Mouse (Mus musculus) embryo, embryonic 11 days (tissue): ENCODE measurements around the gene 4930404H24Rik.
A peak's percentile ranks its signal among the peaks of the same experiment; 100 is the strongest.
"Not testable (repeated sequence)": the region's sequence is repeated elsewhere in the genome, so short reads cannot be mapped to it uniquely, and the experiment has no call there.

Experiments
- DNase-seq: peaks from one replicate; pipeline ENCODE4 v3.0.0-alpha.2; 2015

The 4930404H24Rik gene

DNA sequence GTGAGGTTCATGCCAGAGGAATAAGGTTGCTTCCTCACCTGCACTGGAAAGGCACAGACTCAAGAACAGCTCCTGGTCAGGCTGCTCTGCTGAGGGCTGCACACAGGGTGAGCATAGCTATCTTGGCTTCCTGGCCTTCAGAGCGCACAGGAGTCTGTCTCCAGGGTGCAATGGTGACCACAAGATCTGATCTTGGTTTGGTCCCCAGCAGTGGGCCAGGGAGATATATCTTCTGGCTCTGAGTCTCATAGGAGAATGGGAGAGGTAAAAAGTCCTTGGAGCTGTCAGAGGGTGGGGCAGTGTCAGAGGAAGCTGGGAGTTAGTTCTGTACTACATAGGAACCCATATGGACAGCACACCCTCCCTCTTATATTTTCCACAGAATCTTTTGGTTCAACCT lies 13.1 kb upstream of the 4930404H24Rik start:
- DNase-seq = no peak

DNA sequence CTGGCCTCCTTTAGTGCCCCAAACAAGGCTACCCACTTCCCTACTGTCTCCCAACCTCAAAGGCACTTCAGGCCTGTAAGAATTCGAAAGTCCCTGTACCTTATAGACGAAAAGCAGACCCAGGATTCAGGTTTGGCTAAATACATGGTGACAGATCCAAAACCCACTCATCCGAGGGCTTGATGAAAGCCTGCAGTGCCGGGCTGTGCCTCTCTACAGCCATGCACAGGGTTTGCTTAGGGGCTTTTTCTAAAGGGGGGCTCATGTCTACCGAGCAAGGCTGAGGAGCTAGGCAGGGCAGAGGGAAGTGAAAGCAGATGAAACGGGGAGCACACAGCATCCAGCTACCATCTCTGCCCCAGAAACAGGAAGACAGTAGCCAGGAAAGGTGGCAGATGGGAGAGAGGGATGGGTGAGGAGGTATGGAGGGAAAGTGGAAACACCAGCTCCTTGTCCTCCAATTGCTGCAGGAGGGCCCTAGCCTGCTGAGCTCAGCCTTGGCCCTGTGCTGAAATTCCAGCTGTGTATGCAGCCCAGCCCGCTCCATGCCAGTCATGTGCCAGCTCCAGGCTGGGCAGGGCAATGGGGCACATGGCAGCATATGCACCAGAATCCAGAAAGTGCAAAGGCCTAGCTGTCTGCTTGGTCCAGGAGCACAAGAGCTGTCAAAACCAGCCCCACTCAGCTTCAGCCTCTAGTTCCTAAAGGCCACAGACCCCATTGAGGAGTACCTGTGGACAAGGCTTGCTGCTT lies 11.3 kb upstream of the 4930404H24Rik start:
- no peak for DNase-seq

DNA sequence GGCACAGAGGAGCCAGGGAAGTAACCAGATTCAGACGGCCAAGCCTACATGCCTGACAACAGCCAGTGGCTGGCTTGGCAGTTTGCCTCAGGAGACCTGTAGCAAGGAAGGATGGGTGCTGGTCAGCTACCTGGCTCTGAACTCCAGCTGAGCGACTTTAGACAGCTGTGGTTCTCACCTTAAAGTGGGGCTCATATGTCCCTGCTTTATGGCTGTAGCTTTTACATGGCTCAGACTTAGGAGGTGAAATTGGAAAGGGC lies 10.8 kb upstream of the 4930404H24Rik start:
- DNase-seq = no peak

DNA sequence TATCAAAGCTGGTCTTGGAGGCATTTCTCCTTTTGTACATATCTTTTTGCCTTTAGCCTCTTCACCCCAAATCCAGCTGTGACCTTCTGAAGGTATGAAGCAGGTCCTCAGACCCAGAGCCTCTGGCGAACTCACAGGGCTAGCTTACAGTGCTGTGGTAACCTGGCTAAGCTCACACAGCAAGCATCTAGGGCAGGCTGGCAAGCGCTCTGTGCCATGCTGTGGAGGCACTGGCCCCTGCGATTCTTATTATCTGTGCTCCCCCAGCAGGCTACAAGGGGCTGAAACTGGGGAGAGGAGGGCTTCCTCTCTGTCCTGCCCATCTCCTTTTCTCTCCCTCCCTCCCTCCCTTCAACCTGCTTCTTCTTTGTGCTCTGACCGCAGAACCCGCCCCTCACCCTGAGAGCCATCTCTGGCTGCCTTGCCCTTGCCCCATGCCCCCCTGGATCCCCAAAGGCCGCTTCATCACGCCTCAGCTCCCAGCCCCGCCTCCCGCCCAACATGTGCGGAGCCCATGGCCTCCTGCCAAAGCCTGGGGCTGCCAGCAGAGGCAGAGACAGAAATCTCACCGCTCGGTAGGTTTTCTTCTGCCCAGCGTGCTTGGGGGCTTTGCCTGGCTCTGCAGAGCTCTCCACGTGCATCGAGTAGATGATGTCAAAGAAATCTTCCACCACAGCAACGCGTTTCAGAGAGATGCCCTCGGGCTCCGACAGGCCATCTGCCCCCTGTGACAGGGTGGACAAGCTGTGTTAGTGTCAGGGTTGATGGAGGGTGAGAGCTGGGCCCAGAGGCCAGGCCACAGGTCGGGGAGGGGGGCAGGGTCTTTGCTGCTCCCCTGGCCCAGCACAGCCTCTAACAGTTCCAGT lies 9.2 kb upstream of the 4930404H24Rik start:
- peak; percentile 72 for DNase-seq

DNA sequence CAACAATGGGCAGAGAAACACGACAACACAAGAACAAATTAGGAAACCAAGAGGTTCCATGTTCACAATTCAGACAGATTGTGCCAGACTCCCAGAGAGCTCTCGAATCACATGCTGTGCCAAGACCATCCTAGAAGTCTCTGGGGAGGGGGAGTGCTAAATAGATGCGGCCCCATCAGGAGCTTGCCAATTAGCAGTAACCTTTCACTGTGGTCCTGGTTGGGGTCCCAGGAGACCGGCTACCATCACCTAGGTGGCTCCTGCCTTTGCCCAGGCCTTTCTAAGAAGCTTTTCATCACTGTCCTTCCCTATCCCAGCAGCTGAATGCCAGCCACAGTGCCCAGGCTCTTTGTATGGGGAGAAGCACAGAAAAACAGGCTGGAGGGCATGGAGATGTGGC lies 8.5 kb upstream of the 4930404H24Rik start:
- DNase-seq = no peak

DNA sequence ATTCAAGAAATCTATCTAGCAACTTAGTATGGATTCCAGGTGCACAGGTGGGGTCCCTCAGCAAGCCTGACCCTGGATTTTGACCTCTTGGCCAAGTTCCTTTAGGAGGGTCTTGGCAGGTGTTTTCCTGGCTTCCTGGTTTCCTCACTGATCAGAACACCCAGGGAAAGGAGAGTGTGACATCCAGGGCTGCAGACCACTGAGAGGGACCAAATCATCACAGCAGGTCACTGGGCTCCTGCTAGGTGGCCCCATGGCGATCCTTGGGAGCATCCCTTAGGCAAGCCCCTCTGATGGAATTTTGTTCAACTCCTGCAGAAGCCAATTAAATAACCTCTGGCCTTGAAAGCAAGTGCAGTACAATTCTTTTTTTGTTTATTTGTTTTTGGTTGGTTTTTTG lies 2.5 kb upstream of the 4930404H24Rik start:
- DNase-seq = no peak

DNA sequence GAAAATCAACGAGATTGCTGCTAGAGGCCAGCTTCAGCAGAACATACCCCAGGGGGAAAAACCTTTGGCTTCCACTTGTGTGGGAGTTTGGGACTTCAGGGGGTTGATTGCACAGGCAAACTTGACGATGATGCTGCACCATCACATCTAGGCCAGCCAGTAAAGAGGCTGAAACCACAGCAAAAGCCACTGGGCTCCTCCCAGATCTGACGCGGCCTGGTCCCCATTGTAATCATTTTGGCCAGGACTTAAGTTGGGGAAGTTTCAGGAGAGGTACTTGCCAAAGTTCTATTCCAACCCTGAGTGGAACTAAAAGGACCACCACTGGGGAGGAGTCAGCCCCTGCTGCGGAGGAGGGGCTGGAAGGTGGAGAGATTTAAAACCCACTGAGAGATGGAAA lies 1.6 kb upstream of the 4930404H24Rik start:
- DNase-seq = no peak

DNA sequence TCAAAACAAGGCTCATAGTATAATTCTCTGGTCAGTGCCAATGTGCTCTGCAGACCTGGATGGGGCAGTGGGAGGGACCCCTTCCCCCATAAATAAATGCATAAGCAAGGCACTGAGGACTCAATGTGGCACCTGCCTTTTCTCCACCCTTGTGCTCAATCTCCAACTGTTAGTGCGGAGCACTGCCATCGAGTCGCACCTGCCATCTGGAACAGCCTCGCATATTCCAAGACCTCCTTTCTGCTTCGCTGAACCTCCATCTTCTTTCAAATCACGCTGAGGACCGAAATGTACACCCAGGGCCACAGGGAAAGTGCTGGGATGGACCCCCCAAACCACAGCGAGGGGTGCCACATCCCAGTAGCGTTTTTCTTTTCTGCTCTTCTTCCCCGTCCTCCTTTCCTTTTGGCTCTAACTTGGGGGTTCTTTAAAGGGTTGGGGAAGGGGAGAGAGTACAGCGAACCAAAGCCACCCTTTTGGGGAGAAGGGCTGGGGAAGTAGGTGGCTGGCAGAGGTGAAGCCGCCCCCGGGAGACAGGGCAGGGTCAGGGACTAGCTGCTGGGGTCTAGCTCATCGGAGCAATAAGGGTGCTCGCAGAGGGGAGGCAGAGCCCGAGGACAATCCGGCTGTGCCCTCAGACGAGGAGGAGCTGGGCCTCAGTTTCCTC lies 945 bp upstream of the 4930404H24Rik start:
- DNase-seq = no peak

DNA sequence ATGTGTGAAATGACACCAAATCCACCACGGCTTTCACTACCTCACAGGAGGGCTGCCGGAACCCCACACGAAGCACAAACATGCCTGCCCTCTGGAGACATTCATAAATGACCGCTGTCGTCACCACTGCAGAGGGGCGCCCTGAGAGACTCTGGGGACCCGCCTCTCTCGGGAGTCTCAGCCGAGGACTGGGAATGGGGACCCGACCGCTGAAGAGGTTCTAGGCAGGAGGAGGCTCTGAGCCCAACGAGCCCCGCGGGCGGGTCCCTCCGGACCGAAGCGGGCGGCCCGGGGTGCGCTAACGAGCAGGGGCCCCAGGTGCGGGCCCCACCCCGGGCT lies 442 bp upstream of the 4930404H24Rik start:
- DNase-seq = no peak

DNA sequence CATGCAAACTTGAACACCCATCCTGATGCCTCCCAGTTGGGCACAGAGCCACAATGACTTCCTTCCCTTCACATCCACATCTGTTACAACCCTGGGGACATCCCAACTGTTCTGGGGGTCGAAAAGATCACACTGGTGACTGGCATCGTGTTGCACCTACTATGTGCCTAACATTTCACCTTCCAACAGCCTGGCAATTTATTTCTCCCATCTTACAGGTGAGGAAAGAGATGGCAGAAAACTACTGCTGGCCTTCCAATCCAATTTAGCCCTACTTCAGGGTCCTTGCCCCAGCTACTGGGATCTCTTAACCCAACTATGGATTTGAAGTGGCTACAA lies 772 bp downstream of the 4930404H24Rik start:
- no peak for DNase-seq

DNA sequence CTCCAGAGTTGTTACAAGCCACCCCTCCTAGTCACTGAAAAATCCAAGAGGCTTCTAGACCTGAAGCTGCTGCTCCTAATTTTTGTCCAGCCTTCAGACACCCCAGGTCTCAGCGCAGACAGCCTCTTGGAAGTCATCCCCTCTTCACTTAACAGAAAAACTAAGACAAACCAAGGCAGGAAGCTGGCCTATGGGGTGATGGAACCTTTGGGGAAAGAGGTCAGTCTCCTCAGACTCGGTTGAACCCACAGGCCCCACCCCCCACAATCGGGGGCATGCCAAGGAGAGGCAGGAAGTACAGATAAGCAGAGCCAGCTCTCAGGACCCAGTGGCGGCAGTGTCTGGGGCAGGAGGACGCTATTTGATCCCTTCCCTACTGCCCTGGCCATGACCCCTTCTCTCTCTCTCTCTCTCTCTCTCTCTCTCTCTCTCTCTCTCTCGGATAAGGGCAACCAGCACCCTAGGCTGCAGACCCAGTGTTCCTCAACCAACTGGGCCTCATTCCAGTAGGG lies 1.2 kb downstream of the 4930404H24Rik start:
- DNase-seq = peak; percentile 64

DNA sequence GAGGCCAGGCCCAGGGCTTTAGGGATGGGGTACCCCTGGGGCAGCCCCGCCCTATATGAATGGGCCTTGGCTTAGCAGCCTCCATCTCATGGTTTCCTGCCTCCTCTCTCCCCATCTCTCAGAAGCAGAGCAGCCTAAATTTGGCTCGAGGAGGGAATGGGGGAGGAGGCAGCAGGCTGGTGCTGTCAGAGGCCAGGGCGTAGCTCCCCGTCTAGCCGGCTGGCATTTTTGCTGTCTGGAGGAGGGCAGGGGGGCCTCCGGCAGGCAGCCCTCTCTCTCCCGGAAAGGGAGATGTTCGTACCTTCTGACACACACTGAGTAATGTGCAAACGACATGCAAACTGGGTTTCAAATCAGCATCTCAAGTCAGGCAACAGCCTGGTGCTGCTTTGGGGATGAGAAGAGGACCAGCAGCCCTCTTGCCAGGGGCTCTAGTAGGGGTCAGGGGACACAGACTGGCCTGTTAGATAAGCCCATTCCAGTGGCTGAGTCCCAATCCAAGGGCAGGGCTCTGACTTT lies 1.8 kb downstream of the 4930404H24Rik start:
- no peak for DNase-seq

DNA sequence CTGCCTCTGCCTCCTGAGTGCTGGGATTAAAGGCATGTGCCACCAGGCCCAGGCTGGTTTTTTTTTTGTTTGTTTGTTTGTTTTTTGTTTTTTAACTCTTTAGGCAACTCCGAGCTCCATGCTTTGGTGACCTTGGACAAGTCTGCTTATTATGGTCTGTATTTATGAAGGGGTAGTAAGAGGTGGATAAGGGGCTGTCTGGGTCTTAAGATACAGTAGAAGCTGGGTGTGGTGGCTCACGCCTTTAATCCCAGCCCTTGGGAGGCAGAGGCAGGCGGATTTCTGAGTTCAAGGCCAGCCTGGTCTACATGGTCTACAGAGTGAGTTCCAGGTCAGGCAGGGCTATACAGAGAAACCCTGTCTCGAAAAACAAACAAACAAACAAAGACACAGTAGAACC lies 2.8 kb downstream of the 4930404H24Rik start:
- not testable (repeated sequence) for DNase-seq

DNA sequence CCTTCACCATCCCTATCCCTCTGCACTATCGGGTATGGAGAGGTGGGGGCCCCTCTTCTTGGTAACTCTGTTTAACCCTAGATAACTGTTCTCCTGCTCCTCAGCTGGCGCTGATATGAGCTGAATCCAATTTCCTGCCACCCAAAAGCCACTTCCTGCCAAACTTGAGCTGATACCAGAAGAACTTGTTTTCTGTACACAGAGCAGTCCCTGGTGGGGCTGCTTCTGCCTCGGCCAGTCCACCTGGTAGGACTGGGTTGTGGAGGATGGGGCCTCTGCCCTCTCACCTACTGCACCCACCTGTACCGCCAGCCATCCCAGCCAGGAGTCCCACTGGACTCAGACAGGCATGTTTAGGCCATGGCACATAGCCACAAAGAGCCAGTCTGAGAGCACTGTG lies 3.2 kb downstream of the 4930404H24Rik start:
- DNase-seq = no peak

DNA sequence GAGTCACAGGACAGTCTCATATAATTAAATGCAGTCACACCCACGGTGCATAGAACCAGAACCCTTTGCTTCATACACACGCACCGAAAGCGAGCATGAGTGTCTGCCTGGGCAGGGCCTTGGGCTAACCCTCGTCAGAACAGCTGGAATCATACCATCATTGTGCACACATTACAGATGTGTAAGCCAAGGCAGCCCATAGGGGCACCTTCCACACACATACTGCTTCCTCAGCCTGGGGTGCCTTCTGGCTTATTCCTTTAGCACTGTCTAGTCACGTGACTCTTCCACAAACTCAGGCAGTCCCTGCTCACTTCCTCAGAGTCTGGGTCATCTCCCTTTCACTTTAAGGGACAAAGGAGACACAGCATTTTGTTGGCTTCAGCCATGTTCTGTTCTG lies 3.7 kb downstream of the 4930404H24Rik start:
- DNase-seq = no peak

DNA sequence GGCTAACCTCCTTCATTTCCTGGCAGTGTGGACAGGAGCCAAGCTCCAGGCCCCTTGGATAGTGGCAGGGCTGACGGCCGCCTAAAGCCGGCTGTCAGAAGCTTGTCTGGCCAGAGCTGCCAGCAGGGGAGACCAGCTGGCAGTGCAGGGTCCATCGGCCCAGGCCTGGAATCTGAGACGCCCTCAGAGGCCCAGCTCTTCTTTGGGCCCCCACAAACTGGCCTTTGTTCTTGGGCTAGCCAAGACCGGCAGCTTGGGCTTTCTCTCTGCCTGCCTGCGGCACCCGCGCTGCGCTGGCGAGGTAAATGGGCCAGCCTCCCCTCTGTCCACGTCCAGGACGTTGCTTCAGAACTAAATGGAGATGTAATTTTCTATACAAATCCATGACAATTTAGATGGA lies 4.3 kb downstream of the 4930404H24Rik start:
- DNase-seq = peak; percentile 81

DNA sequence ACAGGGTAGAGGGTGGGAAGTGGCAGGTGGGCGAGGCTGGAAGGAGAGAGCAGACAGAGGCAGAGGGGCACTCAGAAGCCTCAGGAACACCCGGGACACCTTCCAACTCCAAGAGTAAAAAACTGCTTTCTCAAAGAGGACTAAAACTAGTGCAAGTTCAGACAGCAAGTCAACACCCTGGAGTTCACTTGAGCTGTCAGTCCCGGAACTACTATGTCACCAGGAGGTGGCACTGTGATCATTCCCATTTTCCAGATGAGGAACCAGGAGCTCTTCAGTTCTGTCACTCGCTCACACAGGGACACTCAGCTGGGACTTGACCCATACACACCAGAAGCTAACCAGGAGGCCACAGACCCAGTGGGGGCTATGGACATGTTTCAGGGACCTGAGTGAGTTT lies 6.6 kb downstream of the 4930404H24Rik start:
- DNase-seq = no peak

DNA sequence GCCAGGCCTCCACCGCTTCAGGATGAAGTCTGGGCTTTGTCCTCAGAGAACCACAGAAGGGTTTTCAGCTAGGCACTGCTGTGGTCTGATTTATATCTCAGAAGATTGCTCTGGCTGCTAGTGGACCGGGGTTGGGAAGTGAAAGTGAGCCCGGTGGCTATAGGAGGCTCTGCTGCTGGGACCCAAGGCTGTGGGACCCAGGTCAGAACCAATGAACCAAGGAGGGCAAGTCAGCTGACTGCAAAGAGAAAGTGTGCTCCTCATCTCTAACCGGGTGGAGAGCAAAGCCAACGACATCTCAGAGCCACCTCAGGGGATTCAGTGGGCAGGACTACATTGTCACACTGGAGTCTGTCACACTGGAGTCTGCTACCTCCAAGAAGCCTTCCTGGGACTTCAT lies 13.8 kb downstream of the 4930404H24Rik start:
- DNase-seq = no peak

DNA sequence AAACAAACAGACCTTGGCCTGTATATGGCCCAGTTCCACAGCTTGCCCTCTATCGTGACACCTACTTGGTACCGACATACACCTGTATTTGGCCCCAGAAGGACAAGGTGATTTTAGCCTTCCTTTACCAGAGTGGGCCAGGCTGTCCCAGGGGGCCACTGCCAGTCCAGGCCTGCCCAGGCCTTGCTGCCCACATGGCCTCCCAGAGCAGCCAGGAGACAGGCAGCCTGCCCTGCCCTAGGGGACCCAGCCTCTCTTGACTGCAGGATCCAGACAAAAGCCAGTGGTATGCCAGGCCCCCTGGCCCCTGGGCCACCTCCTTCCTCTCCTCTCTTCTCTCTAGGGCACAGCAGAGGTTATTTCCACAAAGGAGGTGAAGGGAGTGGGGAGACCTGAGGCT lies 15.4 kb downstream of the 4930404H24Rik start:
- no peak for DNase-seq

DNA sequence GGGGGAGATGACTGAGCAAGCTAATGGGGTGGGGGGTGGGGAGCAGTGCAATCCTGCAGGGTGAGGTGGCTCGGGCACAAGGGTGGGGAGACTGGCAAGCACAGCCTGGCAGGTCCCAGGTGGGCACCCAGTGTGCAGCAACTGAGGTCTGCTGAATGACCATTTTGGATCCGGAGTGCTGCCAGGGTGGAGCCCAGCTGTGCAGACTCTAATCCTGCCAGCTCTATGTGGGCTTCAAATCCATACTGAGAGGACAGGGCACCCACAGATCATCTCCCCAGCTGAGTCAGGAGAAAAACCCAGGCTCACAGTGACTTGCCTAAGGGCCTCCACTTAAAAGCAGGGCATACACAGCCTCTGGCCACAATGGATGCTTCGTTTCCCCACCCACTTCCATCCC lies 15.8 kb downstream of the 4930404H24Rik start:
- DNase-seq = no peak

DNA sequence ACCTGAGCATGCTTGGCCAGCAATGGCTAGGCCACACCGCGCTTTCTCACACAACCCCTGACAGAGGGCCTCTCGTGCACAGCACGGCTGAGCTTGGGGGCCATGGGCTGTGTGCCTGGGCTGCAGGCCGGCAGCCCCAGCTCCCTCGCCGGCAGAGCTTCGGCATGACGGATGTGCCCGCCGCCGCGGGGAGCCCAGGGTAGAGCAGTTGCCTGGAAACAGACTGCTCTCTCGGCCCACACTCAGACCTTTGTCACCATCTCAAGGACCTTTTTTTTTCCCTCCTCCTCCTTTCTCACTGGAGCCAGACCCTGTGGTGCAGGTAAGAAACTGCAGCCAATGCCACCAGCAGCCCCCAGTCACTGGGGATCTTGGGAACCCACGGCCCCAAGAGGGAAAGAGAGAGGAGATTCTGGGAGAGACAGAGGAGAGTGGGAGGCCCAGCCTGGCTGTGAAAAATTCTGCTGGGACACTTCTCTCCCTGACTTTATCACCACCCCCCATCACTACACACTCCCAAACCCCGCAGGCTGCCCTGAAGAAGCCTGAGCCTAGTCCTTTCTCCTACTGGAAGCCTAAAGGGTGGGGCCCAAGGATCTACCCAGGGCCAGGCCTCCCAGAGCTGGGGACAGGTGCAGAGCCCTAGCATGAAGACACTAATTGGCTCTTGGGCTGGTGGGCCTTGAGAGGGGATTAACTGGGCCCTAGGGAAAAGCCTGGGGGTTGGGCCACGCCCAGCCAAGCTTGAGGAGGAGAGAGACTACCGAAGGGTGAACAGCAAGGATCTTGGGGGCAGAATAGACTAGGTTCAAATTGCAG lies 16.8 kb downstream of the 4930404H24Rik start:
- peak; percentile 78 for DNase-seq

DNA sequence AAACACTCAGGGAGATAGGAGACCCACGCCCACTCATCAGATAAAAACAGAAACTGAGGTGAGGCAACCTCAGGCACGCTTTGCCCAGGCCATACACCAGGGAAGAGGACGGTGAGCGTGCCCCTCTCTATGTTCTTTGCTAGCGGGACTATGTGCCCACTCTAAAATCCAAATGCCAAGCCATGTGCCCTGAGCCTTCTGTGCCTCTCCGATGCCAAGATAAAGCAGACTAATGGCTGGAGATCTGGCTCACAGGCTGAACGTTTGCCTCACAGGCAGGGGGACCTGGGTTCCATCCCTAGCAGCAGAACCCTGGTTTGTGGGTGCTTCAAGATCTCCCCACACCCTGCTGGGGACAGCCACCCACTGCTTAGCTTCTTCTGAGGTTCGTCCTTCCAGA lies 17.5 kb downstream of the 4930404H24Rik start:
- no peak for DNase-seq

DNA sequence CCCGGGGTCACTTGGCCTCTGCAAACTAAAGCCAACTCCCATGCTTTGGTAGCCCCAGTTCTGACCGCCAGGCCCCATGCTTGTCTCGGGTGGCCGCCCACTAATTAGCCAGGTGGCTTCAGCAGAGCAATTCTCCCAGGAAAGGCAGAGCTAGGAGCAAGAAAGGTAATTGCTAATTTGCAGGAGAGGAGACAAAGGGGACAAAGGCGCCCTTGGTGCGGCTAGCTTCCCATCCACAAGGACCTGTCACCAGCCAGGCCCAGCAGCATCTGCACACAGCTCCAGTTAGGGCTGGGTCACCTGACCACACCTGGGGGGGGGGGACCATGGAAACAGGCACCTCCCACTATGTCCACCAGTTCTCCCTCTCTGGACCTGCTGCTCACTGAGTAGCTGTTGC lies 19.0 kb downstream of the 4930404H24Rik start:
- no peak for DNase-seq
